Mouse (Mus musculus) T-helper 17 cell (primary cell): ENCODE data around the gene Rabgap1l.

ENCODE experiments used
- in situ Hi-C, 2 experiments: fragments of 300-600 bp; cut with MboI, MseI; formaldehyde crosslinking; loops; 1 replicate in 1 of 2; 2 replicates in 1 of 2; pipeline ENCODE4 v1.15.1; 2025; ENCODE audit warnings: high pct_unique_total_duplicates in 2 of 2

Rabgap1l gene

DNA sequence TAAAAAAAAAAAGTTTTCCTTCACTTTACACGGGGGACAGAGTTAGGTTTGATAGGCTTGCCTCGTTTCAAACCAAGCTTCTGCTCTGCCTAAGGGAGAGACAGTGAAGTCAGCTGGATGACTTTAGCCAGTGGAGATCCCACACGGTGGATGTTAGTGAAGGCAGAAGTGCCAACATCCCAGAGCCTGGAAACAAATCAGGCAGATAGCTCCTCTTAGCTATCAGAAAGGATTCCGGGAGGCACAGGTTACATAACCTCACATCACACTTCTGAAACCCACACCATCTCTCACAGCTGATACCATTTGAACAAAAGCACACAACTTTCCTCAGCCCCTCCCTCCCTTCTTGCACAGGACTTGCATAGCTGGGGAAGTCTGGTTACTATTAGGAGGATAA is 542.2 kb downstream of the Rabgap1l start:
- in situ Hi-C loops: no loop called here

DNA sequence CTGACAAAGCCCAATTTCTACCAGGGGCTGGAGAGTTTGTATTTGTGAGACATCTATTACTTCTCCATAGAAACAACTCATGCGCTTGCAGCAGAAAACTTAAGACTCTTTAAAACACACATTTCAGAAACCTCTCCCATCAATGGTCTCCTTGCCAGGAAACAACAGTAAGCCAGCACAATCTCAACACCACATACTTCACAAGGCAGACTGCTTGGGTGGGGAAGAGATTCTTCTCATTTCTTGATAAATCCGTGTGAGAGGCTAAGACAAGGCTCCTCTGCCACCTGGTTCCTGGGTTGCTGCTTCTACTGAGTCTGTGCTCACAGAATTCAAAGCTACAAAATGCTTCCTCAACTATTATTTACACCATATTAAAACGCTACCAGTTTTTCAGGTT is 543.2 kb downstream of the Rabgap1l start:
- in situ Hi-C loops: loop anchor here in 1 of 2 experiments (5.0 to 25.0 kb wide), 3 partner anchors 48 to 1338 kb away; no protein-coding TSS in a partner anchor

DNA sequence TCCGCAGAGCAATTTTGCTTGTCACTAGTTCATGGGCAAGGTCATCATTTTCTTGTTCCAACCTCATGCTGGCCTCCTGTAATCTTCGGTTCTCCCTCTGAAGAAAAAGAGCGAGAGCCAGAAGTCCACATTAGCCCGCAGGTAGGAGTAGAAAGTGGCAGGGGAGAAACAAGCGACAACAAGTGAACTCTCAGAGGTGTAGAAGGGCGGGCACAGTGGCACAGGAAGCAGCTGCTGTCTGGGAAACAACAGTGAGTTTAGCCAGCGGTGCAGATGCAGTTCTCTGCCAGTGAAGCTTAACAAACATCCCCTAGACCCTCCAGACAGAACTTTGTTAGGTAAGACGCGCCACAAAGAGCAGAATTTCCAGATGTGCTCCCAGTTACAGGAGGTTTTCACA is 545.5 kb downstream of the Rabgap1l start:
- in situ Hi-C loops: loop anchor here in 1 of 2 experiments (5.0 to 25.0 kb wide), 3 partner anchors 50 to 1340 kb away; no protein-coding TSS in a partner anchor

DNA sequence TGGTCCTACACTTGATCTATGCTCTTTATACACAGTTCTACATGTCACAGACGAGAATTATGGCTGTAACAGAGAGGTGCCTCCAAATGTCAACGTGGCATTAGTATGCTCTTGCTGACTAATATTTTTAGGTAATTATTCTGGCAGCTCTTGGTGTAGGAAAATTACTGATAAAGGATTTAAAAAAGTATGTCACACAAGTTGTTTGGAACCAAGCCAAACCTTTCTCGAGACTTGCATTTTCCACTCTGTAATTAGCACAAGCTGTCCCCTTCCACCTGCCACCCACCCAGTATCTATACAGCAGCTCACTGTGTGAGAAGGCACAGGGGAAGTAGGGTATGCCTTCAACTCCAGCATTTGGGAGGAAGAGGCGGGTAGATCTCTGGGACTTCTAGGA is 546.2 kb downstream of the Rabgap1l start:
- in situ Hi-C loops: loop anchor here in 1 of 2 experiments (5.0 to 25.0 kb wide), 3 partner anchors 50 to 1340 kb away; no protein-coding TSS in a partner anchor

DNA sequence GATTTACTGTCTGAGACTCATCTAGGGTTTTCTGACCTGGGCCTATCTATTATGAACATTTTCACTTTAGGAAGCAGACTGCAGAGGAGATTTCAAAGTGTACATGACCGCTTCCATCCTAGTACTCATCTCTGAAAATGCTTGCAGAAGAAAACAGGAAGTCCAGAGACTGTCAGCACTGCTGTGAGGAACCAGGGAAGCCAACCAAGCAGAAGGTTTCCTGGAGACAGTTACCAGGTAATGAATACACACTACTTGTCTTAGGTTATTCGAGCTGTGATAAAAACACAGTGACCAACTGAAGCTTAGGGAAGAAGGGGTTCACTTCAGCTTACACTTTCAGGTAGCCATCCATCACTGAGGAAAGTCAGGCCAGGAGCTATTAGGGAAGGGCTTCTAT is 547.1 kb downstream of the Rabgap1l start:
- in situ Hi-C loops: loop anchor here in 1 of 2 experiments (5.0 to 25.0 kb wide), 3 partner anchors 51 to 1341 kb away; no protein-coding TSS in a partner anchor

DNA sequence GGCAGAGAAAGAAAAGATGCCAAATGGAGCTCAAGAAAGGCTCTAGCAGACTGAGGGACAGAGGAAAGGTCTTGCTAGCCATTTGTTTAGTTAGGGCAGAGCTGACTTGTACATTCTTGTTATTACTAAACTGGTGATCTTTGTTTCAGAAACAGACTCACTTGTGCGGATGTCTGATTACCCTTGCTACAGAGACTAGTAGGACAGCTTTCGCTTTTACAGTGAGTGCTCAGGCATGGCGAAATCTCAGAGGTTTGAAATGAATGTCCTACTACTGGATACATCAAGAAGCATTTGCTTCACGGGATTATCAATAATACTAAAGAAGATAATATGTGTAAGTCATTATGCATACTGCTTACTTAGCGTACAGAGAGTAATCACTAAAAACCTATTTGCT is 548.3 kb downstream of the Rabgap1l start:
- in situ Hi-C loops: loop anchor here in 1 of 2 experiments (5.0 to 25.0 kb wide), 3 partner anchors 53 to 1343 kb away; no protein-coding TSS in a partner anchor

DNA sequence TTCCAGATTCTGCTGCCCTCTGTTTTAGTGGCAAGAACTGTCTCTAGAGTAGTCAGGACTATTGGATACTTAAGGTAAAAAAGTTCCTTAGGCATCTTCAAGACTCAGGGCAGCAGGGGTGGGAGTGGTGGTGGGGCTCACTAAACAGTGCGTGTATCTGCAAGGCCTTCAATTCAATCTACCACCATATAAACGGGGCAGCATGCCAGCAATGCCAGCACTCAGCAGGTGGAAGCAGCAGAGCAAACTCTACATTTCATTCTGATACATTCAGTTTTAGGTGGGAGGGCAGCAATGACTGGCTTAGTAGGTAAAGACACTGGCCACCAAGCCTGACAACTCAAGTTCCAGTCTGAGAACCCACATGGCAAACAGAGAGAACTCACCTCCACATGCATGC is 552.9 kb downstream of the Rabgap1l start:
- in situ Hi-C loops: loop anchor here in 1 of 2 experiments (10.0 to 25.0 kb wide), 2 partner anchors 135 to 1347 kb away; no protein-coding TSS in a partner anchor

DNA sequence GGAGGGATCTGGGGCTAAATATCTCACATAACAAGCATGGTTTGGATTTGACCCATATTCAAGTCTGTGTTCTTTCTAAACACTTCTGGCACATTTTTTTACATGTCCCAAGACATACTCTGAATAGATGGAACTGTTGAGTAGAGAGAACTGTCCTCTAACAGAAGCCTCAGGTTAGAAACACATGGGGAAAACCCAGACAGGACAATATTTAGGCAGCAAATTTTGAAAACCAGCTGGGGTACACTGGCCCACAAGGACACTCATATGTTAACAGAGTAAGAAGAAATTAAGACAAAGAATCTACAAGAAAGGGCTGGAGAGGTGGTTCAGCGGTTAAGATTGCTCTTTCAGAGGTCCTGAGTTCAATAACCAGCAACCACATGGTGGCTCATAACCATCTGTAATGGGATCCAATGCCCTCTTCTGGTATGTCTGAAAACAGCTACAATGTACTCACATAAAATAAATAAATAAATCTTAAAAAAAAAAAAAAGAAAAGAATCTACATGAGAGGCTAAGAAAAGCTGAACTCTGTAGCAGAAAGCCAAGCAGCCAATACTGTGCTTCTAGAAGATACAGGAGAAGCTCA is 554.1 kb downstream of the Rabgap1l start:
- in situ Hi-C loops: loop anchor here in 1 of 2 experiments (25.0 kb wide), 1 partner anchor 1348 kb away; no protein-coding TSS in a partner anchor

DNA sequence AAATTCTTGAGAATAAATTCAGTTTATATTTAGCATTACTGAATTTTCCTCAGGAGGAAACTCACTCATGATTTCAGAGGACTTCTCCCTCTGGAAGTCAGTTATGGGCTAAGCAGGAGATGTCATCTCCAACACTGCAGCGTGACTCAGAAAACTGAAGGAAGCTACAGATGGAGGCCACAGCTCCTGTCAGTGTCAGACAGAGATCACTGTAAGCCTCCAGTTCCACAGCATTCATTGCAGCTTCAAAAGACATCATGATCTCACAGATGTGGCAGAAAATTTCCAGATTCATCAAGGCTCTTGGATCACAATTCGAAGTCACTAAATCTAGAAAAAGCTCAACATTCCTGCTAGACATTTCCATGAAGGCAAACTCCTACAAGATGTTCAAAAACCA is 555.0 kb downstream of the Rabgap1l start:
- in situ Hi-C loops: loop anchor here in 1 of 2 experiments (25.0 kb wide), 1 partner anchor 1349 kb away; no protein-coding TSS in a partner anchor

DNA sequence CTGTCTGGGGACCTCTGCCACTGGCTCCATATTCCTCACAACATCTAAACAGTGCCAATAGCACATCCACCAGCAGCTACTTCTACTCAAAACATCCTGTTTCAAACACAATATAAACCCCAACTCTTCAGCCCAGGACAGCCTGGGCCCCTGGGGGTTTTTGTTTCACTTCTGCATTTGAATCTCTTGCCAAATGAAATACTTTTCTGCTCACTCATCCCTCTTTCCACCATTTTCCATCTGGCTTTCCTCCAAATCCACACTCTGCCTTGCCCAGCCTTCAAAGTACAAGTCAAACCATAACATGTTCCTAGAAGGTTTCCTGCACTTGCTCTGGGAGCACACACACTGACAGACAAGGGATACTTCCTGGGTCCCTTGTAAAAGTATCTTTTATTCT is 559.1 kb downstream of the Rabgap1l start:
- in situ Hi-C loops: loop anchor here in 1 of 2 experiments (25.0 kb wide), 1 partner anchor 1353 kb away; no protein-coding TSS in a partner anchor

DNA sequence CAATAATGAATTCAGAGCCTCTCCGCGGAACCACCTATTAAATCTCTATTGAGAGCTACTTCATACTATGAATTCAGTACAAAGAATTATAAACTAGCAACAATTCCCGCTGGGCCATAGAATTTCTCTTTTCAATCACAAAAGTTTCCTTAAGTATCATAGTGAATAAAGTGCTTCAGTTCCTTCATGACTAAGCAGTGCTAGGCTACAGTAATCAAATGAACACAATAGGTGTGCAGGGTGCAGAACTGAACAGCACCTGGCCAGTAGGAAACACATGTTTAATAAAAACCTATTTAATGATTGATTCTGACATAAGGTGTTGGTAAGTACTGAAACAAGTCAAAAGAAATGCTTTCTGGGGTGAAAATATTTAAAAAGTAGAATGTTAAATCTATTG is 560.9 kb downstream of the Rabgap1l start:
- in situ Hi-C loops: loop anchor here in 1 of 2 experiments (25.0 kb wide), 1 partner anchor 1355 kb away; no protein-coding TSS in a partner anchor

DNA sequence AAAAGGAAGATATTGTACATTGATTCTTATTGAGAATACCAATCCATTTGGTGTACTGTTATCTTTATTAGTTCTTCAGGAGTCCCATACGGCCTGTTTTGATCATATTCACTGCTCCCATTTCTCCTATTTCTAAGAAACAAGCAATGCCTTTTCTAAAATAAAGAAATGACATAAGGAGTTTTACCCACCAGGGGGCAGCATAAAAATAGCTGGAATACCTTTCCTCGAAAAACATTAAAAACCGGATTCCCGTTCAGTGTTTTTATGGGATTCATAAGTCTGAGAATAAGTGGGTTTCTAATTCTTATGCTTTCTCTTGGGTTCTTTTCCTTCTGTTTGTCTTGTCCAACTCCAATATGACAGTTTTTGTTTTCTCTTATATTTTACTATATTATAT is 562.0 kb downstream of the Rabgap1l start:
- in situ Hi-C loops: loop anchor here in 1 of 2 experiments (25.0 kb wide), 1 partner anchor 1356 kb away; no protein-coding TSS in a partner anchor

DNA sequence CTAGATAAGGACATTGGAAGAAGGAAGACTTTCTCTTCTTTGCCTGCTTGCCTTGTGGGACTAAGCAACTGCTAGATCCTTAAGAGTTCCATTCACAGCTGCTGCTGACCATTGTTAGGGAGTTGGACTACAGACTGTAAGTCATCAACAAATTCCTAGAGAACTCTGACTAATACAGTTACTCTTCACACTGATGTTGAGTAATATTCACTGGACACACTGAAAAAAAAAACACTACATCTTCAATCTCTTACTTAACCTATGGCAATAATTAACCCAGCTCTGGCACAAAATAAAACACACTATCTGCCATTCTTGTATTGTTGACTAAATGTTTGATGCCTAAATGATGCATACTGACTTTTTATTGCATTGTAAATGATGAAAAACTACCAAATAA is 565.2 kb downstream of the Rabgap1l start:
- in situ Hi-C loops: loop anchor here in 1 of 2 experiments (25.0 kb wide), 1 partner anchor 1359 kb away; no protein-coding TSS in a partner anchor

DNA sequence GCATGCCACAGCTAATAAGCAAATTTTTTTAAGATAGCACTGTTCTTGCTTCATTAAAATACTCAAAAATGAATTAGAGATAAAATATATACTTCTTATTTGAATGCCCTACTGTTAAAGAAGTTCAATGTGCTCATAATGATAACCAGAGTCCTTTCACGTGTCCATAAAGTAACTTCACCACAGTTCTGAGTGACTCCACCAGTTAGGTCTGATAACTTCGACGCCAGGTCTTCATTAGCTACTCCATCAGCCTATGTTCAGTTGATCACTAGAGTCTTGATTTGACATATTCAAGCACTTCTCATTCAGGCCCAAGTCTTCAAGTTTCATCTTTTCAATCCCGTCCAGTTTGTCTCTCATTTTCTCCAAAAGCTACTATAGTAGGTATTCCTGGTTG is 565.8 kb downstream of the Rabgap1l start:
- in situ Hi-C loops: loop anchor here in 1 of 2 experiments (25.0 kb wide), 1 partner anchor 1360 kb away; no protein-coding TSS in a partner anchor

DNA sequence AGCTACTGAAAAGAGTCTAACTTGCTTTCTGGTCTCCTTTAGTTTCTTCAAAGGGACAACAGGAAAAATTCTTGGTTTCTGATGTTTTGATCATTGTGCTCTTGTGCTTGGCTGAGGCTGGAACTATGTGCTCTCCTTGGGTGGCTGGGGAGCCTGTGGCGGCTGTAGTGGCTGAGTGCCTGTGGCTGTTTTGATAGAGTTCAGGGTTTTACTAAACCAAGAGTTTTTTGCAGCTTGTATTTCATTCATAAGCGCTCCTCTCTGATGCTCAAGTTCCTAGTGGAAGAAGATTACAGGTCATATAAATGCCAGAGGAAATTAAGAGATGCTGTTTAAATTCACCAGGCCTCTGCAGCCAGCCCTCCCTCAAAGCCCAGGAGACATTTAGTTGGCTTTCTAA is 568.9 kb downstream of the Rabgap1l start:
- in situ Hi-C loops: no loop called here

DNA sequence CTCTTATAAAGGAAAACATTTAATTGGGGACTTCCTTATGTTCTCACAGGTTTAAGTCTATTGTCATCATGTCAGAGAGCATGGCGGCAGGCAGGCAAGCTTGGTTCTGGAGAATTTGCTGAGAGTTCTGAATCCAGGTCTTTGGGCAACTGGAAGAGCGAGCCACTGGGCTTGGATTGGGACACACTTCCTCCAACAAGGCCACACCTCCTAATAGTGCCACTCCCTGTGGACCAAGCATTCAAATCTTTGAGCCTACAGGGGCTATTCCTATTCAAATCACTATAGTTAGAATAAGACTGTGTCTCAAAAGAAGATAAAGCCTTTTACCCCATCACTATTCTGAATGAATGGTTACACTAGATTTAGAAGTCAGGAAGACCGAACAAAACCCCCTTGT is 575.1 kb downstream of the Rabgap1l start:
- in situ Hi-C loops: loop anchor here in 1 of 2 experiments (10.0 kb wide), 1 partner anchor 1657 kb away; the partner anchor contains the start of gene Suco

DNA sequence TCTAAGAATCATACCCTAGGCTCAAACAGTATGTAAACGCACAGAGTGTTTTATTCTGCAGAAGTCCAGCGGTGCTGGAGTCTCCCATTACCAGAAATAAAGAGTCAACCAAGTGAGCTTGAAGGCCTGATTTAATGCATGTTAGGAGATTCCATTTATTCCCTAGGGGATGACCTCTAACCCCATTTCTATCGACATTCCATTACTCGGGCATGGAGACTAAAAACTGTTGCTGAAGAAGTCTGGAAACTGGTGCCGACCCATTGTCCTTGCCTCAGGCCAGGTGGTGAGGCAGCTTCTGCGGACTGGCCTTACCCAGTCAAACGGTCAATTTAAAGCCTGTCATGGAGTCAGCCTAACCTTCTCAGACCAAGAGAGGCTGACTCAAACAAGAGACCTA is 578.8 kb downstream of the Rabgap1l start:
- in situ Hi-C loops: loop anchor here in 1 of 2 experiments (10.0 kb wide), 1 partner anchor 1661 kb away; the partner anchor contains the start of gene Suco

DNA sequence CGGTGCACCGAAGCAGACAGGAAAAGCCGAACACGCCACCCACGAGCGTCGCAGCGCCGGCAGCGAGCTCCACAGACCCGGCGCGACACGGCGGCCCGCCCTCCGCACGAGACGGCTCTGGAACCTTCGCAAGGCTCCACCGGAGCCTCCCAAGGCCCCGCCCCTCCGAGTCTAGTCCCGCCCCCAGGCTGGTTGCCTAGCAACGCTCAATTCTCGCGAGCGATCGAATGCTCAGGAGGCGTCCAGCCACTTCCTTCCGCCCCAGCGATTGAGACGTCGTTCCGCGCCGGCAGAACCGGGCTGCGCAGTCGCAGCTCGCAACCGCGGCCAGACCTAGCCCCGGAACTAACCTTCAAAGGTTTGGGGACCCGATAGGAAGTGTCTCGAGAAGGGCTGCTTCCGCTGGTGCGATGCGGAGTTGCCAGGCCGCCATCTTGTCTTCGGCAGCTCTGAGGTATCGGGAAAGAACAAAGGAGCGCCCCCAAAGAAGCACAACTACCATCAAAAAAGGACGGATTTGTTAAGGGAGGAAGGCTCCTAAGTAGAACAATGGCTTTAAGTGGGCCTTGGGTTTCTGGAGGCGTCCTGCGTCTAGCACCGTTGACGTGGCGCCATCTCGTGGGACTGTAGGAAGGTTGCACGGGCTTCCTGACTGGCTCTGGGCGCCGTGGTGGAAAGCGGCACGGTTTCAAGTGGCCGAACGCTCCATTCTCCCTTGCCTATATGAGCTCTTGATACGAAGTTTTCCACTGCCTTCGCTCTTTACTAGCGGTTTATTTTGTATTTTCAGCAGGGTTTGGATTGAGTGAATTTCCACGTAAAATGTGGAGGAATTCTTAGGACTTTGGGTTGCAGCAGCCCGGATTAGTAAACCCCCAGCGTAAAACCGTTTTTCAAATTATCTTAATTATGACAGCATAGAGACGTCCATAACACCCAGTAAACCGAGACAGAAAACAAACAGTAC is 580.0 kb downstream of the Rabgap1l start, which contains the start of gene Cacybp:
Gene Cacybp, minus strand, starts transcription at position 173 of the 967 bp plus-strand sequence.
- in situ Hi-C loops: loop anchor here in 1 of 2 experiments (10.0 kb wide), 1 partner anchor 1662 kb away; the partner anchor contains the start of gene Suco

DNA sequence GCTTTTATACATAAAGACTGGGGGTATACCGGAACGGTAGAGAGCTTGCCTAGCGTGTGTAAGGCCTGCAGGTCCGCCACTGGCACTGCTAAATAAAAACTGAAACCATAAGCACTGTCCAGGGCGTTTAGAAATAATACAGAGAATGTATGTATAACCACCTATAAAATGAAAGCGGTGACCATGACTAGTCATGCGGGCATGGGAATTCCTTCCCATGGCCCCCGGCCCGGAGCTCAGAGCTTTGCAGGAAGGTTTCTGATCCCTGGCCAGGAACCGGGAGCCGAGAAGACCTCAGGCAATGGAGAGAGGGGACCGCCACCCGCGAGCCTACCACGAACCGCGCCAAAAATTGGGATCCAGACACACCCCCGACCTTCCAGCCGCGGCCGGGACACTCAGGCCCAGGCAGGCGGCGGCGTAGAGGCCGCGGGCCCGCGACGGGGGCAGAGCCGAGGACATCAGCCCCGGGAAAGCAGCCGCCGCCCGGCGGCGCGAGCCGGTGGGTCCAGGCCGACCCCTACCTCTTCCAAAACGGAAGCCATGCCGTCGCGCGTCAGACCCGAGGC is 580.8 kb downstream of the Rabgap1l start:
- in situ Hi-C loops: loop anchor here in 1 of 2 experiments (10.0 kb wide), 1 partner anchor 1663 kb away; the partner anchor contains the start of gene Suco

DNA sequence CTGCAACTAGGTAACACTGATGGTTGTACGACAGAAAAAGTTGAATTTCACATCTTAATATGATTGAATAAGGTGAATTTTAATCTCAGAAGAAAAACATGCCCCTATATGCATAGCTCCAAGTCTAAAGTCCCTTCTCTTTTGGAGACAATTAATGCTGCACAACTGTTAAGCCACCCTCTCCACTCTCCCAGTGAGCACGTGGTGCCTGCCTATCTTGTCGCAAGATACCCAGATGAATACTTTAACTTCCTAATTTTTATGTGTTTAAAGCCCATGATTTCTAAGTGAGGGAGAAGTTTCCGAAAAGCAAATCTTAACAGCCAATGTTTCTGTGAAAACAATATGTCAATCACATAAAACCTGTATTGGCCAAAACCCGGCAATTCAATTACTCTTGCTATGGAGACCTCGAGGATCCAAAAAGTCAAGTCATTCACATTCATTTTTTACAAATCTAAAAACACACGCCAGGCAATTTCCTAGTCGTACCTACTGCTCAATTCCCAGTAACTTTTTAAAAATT is 581.4 kb downstream of the Rabgap1l start:
- in situ Hi-C loops: loop anchor here in 1 of 2 experiments (10.0 kb wide), 1 partner anchor 1663 kb away; the partner anchor contains the start of gene Suco
